Mouse (Mus musculus): ENCODE measurements at regions not wholly inside any gene's neighbourhood (a gene's known extent, or its start where the extent isn't known, plus 50 kb on each side); places are given as distances from the start of the nearest gene placed in this dataset.
A peak's percentile ranks its signal among the peaks of the same experiment; 100 is the strongest.

DNA sequence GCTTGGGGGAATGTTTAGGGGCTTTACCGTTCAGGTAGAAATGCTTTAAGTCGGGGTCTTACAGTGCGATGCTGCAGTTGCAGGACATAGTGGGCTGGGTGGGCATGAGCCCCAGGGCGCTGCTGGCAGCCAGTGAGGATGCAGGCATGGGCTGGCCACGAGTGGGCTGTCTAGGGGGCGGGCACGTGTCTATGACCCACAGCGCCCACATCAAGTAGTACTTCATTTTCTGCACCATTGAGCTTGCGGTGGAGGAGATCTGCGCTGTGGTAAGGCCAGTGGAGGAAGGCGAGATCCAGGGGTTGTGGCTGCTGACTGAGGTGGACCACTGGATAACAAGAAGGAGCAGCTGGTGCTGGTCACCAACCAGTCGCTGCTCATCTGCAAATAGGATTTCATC lies 52.4 kb upstream of the Olfr291 start:
- DNase-seq (ENCODE audit: extremely low read depth, low read depth, low spot score), result no peak

DNA sequence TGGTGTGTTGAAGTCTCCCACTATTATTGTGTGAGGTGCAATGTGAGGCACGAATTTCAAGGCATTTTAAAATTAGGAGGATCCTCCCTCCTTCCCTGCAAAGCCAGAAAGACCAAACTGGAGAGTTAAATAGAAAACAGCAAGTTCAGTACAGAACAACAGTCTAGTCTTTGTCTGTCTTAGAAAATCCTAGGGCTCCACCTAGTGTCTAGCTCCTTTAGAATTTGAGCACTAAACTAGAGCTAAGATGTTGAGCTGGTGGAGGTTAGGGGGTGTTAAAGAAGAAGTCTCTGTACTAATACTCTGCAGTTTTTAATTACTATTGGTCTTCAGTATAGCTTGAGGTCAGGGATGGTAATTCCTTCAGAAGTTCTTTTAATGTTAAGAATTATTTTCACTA lies 58.7 kb upstream of the Olfr291 start:
- DNase-seq (ENCODE audit: extremely low read depth, low read depth, low spot score), result no peak

GRCm38 (mm10) chr7:84779276-84779825 lies 74.0 kb upstream of the Olfr291 start:
- DNase-seq (ENCODE audit: extremely low read depth, low read depth, low spot score), result no peak

DNA sequence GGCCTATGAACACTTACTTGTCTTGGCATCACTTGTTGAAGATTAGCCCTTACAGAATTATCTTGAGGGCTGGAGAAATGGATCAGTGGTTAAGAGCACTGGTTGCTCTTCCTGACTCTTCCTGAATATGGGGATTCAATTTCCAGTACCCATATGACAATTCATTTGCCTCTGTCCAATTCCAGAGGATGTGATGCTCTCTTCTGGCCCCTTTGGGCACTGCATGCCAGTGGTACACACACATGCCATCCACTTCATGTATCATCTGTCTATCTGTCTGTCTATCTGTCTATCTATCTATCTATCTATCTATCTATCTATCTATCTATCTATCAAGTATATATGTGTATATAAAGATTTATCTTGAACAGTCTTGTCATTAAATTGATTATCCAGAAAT lies 75.7 kb upstream of the Olfr291 start:
- DNase-seq (ENCODE audit: extremely low read depth, low read depth, low spot score), result no peak

DNA sequence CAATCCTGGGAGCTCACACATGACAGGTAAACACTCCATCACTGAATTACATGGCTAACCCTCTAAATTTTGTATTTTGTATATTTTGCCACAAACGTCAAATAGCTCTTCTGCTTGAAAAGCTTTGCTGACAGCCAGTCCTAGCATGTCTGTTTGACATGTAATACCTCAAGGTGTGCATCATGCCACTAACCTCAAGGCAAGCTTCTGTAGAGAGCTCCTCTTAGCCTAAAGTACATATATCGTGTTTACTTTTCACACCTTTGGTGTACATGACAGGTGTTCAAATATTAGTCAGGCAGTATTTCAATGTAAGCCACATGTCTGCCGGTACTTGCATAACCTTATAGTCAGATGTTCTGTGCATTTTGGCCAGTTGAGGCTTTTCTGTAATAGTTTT lies 66.5 kb upstream of the Zfand6 start:
- DNase-seq (ENCODE audit: extremely low read depth, low read depth, low spot score), result no peak

DNA sequence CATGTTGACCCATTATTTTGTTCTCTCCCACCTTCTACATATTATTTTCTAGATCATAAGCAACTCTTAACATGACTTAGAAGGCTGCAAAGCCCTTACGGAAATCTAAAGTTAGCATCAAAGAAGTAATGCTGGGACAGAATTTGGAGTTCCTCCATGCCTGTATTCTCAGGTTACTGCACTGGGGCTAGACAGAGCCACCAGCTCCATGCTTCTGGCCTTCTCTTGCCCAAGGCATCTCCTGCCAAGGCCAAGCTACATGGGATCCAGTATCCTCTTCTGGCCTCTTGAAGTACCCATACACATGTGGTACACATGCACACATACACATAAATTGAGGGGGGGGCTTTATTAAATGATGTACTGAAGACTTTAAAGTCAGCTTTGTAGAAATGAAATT lies 63.6 kb upstream of the Zfand6 start:
- DNase-seq (ENCODE audit: extremely low read depth, low read depth, low spot score), result no peak

- DNase-seq (ENCODE audit: extremely low read depth, low read depth, low spot score), result peak; percentile 76
Measured at GRCm38 (mm10) chr7:84749434-84750301, 59.9 kb upstream of the Zfand6 start.

GRCm38 (mm10) chr7:84747847-84748246 lies 58.1 kb upstream of the Zfand6 start:
- DNase-seq (ENCODE audit: extremely low read depth, low read depth, low spot score), result no peak

- DNase-seq (ENCODE audit: extremely low read depth, low read depth, low spot score), result no peak
Measured at GRCm38 (mm10) chr7:84744321-84745070, 54.7 kb upstream of the Zfand6 start.

DNA sequence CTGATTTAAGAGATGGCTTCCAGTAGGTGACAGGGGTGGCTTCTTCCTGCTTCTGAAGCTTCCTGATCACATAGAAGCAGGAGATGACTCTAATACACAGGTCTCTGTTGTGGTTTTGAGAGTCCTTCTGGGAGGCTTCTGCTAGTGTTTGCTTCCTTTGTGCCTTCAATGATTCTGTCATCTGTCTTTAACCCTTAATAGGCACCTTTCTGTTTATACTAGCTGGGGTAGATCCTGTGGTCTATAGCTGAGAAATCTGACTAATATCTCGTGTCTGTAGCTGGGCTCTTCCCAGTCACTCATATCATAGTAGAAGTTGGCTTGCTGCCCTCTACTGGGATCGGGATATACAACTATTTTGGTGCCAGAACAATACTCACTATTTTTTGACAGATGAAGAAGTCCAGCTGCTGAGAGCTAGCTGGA lies 50.2 kb upstream of the Zfand6 start:
- no peak for DNase-seq (ENCODE audit: extremely low read depth, low read depth, low spot score)

Measured in fat pad, adult 2 months (tissue).